Comparison of ENCODE assay signal across 30 mouse cellular contexts in the genomic region with DNA sequence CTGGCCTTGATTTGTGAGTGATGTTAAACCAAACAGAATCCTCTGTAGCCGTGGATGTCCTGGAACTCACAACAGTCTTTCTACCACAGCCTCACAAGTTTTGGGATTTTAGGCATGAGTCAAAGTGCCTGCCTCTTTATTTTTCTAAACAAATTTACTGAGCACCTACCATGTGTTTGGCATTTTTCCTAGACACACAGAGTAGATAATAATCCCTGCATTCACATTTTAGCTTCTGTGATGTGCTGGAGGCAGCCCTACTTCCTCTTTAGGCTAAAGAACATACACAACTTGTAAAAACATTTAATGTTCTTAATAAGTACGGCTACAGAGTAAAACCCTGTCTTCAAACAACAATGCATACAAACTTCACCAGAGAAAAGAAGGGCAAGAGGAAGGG. TPM values are rescaled to one million over a fixed set of nuclear protein-coding genes. Genes with fewer than 3 reads are reported as not detected.
"Had no signal": no experiment of that assay in that cellular context is flagged by ENCODE, and none has a peak within 500 bp of the region (broad histone marks: within the 10 kb centered on the region; RNA-seq: fewer than 3 reads in every experiment).

No protein-coding gene starts in this region.

- H3K36me3 ChIP-seq: embryonic facial prominence, embryonic 10.5 days; embryonic facial prominence, embryonic 12.5 days; embryonic facial prominence, embryonic 13.5 days; embryonic facial prominence, embryonic 15.5 days; forebrain, embryonic 10.5 days; forebrain, embryonic 12.5 days; forebrain, embryonic 15.5 days; heart, embryonic 10.5 days had no signal

- H3K4me1 ChIP-seq: embryonic facial prominence, embryonic 12.5 days; embryonic facial prominence, embryonic 13.5 days; embryonic facial prominence, embryonic 15.5 days; forebrain, embryonic 10.5 days; forebrain, embryonic 12.5 days; forebrain, embryonic 13.5 days; forebrain, embryonic 15.5 days; heart, embryonic 10.5 days had no signal

- H3K9ac ChIP-seq: embryonic facial prominence, embryonic 12.5 days; embryonic facial prominence, embryonic 13.5 days; embryonic facial prominence, embryonic 15.5 days; forebrain, embryonic 12.5 days; forebrain, embryonic 13.5 days; forebrain, embryonic 15.5 days; forebrain, postnatal 0 days had no signal

- H3K9me3 ChIP-seq: embryonic facial prominence, embryonic 10.5 days; embryonic facial prominence, embryonic 12.5 days; embryonic facial prominence, embryonic 13.5 days; embryonic facial prominence, embryonic 15.5 days; forebrain, embryonic 10.5 days; forebrain, embryonic 12.5 days; forebrain, embryonic 13.5 days; forebrain, embryonic 15.5 days; heart, embryonic 10.5 days had no signal

- H3K4me3 ChIP-seq: embryonic facial prominence, embryonic 10.5 days; embryonic facial prominence, embryonic 12.5 days; embryonic facial prominence, embryonic 13.5 days; embryonic facial prominence, embryonic 15.5 days; erythroblast, embryonic 14.5 days; forebrain, embryonic 10.5 days; forebrain, embryonic 12.5 days; forebrain, embryonic 13.5 days; forebrain, embryonic 15.5 days; gastrocnemius, adult 2 months; heart, adult 2 months; heart, embryonic 10.5 days had no signal

- H3K27ac ChIP-seq: embryonic facial prominence, embryonic 10.5 days; embryonic facial prominence, embryonic 12.5 days; embryonic facial prominence, embryonic 13.5 days; embryonic facial prominence, embryonic 15.5 days; forebrain, embryonic 10.5 days; forebrain, embryonic 12.5 days; forebrain, embryonic 13.5 days; forebrain, embryonic 15.5 days; gastrocnemius, adult 2 months; heart, adult 2 months; heart, embryonic 10.5 days had no signal

- DNase-seq: cerebellum, adult 9-11 months; cerebellum, postnatal 10 days; cerebellum, postnatal 14 days; cerebellum, postnatal 25 days; cerebellum, postnatal 36 days; embryo, embryonic 11 days; forebrain, postnatal 0 days; gastrocnemius, adult 2 months; gastrocnemius, postnatal 10 days; gastrocnemius, postnatal 14 days; gastrocnemius, postnatal 25 days; gastrocnemius, postnatal 36 days; heart, adult 11 months; heart, adult 18-20 months; heart, adult 2 months had no signal

- H3K27me3 ChIP-seq: forebrain, embryonic 13.5 days; forebrain, embryonic 15.5 days had no signal

RNA-seq across cellular contexts. Expression of a gene that starts 31.9 kb away (rescaled TPM):
- total RNA-seq: common myeloid progenitor, adult 5-6 weeks; granulocyte monocyte progenitor cell, adult 5-6 weeks had no signal
- polyA plus RNA-seq: embryonic facial prominence, embryonic 11.5 days; erythroblast, embryonic 14.5 days; forebrain, embryonic 14.5 days; forebrain, embryonic 16.5 days had no signal
